Mouse (Mus musculus) CH12.LX (cell line): ENCODE results near the gene Dennd2d.

Source experiments
- CTCF ChIP-seq, 2 experiments: IDR thresholded peaks in 1 of 2; conservative IDR thresholded peaks in 1 of 2; 2 replicates each; pipeline ENCODE4 v1.5.1; 2011 to 2012; ENCODE audit warnings: low read depth in 2 of 2, low read length in 2 of 2, improper control_type of control experiment in 1 of 2, inconsistent platforms in 1 of 2, mild to moderate bottlenecking in 1 of 2, moderate library complexity in 1 of 2
- EP300 ChIP-seq: IDR thresholded peaks from 2 replicates; pipeline ENCODE4 v1.6.1; 2011; ENCODE audit warnings: low read length, improper control_type of control experiment
- ETS1 ChIP-seq: conservative IDR thresholded peaks from 2 replicates; pipeline ENCODE4 v1.6.1; 2012; ENCODE audit warnings: low read depth, mild to moderate bottlenecking, inconsistent platforms, low read length, improper control_type of control experiment, moderate library complexity
- HCFC1 ChIP-seq: IDR thresholded peaks from 2 replicates; pipeline ENCODE4 v1.6.1; 2012; ENCODE audit warnings: low read depth, mild to moderate bottlenecking, inconsistent platforms, low read length, improper control_type of control experiment
- MAX ChIP-seq: IDR thresholded peaks from 2 replicates; pipeline ENCODE4 v1.6.1; 2011; ENCODE audit warnings: low read length, improper control_type of control experiment
- MXI1 ChIP-seq: IDR thresholded peaks from 2 replicates; pipeline ENCODE4 v1.6.1; 2011; ENCODE audit warnings: mild to moderate bottlenecking, low read depth, low read length, improper control_type of control experiment
- MYC ChIP-seq: IDR thresholded peaks from 2 replicates; pipeline ENCODE4 v1.6.1; 2011; ENCODE audit warnings: low read depth, mild to moderate bottlenecking, improper control_type of control experiment, low read length
- POLR2A ChIP-seq: IDR thresholded peaks from 2 replicates; pipeline ENCODE4 v1.6.1; 2011; ENCODE audit warnings: low read depth, mild to moderate bottlenecking, improper control_type of control experiment, low read length
- ZC3H11A ChIP-seq: IDR thresholded peaks from 2 replicates; pipeline ENCODE4 v1.6.1; 2012; ENCODE audit warnings: low read depth, mild to moderate bottlenecking, inconsistent platforms, low read length, improper control_type of control experiment

- no peak for TF ChIP-seq POLR2A
- TF ChIP-seq MXI1: no peak
- TF ChIP-seq HCFC1: no peak
- TF ChIP-seq CTCF (conservative IDR thresholded peaks at IDR 0.05 in 1 of 2, IDR thresholded peaks at IDR 0.05 in 1 of 2; ENCODE audit: low read depth in 2 of 2, low read length in 2 of 2): no peak
- TF ChIP-seq EP300: no peak
- no peak for TF ChIP-seq ZC3H11A
- TF ChIP-seq MYC: no peak
- no peak for TF ChIP-seq ETS1
- no peak for TF ChIP-seq MAX
Measured at GRCm38 (mm10) chr3:106484861-106485260, 2.7 kb downstream of the Dennd2d start.
